Mouse (Mus musculus): ENCODE results near the gene Tigd3.
"Not testable (repeated sequence)": the region's sequence is repeated elsewhere in the genome, so short reads cannot be mapped to it uniquely, and the experiment has no call there.

Gene Tigd3

DNA sequence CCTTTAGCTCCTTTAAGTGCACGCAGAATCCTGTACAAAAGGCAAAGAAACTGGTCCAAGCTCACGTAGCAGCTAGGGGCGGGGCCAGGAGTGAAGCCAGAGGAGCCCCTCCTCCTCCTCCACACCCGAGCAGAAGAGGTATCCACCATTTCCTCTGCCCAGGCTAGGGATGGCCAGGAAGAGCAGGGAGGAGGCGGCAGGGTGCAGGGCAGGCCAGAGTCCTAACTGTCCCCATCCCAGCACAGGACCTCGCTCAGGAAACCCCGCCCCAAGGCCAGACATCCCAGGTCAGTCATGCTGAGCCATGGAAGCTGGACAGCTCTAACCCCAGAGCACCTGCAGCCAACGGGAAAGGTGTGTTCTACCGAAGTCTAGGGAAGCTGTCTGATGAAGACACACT is 27.8 kb upstream of the Tigd3 start:
- DNase-seq, result no peak

DNA sequence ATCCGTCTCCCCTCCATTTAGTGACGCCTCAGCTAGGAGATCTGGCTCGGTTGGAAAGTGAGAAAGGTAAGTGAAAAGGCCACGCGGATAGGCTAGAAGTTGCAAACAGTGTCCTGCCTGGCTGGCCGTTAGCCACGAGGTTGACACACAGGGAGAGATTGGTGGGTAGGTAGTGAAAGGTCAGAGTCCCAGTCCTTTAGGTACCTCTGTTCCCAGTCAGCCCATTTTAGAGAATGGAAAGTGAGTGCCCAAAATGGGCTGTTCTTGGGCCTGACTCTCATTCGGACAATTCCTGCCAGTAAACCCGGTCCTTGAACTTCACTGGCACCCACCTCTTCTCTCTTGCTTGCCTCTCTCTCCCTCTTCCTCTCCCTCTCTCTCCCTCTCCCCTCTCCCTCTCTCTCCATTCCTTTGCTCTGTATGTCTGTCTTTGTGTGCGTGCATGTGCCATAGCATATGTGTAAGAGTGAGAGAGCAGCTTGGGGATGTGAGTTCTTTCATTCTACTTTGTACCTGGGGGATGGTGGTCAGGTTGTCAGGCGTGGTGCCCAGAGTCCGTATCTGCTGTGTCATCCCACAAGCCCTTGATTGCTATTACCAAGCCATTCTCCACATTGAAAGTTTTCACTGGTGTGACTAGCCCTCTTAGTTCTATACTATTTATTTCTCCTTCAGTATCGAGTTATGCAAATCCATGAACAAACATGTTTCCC is 19.2 kb upstream of the Tigd3 start, which contains the start of gene Dpf2:
TSS of gene Dpf2 (minus strand) at position 4 of the 713 bp plus-strand sequence.
- no peak for DNase-seq

- peak; percentile 99 for DNase-seq
These were observed 18.4 kb upstream of the Tigd3 start for GRCm38 (mm10) chr19:5912103-5913006.

- no peak for DNase-seq
These were observed 17.6 kb upstream of the Tigd3 start for GRCm38 (mm10) chr19:5911430-5912102.

- DNase-seq, result peak; percentile 91
These were observed 16.3 kb upstream of the Tigd3 start for GRCm38 (mm10) chr19:5910221-5910620.

- DNase-seq, result no peak
These were observed 13.3 kb upstream of the Tigd3 start for GRCm38 (mm10) chr19:5907275-5907674.

DNA sequence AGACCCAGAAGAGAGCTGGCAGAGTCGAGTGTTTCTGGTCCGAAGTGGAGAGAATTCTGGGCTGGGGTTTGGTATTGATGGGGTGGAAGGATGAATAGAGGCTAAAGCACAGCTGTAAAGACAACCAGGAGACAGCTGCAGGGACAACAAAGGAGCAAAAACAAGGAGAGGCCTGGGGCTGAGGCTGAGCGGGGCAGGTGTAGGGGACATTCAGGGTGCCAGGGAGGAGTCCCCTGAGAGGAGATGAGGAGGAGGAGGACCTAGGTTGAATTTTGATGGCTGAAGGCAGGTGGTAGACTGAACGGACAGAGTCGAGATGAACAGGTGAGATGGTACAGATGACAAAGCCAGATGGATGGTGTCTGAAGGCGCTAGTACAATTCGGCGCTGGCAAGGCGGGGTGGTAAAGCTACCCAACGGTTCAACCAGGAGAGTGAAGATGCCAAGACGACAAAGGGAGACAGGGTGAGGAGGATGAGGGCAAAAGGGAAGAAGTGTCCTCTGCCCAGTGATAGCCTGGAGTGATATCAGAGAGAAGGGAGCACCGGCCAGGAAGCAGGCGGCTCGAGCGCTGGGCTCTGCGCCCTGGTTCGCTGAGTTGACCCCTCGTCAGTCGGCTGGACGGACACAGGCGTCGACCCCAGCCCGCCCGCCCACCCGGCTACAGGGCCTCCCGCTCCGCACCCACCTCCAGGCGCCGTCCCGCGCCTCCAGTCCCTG is 507 bp downstream of the Tigd3 start:
- DNase-seq, result no peak

DNA sequence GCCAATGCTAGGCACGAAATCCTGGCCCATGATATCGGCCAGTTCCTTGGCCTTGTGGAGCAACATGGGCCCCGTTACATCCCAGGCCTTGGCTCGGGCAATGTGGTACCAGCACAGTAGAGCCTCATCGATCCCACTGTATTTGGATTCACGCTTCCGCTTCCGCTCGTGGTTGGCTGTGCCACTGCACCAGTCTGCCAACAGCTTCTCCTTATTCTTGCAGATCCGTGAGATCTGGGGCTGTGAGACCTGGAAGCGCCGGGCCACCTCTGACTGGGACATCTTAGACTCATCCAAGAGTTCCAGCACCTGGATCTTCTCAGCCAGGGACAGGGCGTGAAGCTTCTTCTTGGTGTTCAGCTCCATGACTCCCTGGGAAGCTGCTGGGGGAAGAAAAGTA is 1.2 kb downstream of the Tigd3 start:
- no peak for DNase-seq

DNA sequence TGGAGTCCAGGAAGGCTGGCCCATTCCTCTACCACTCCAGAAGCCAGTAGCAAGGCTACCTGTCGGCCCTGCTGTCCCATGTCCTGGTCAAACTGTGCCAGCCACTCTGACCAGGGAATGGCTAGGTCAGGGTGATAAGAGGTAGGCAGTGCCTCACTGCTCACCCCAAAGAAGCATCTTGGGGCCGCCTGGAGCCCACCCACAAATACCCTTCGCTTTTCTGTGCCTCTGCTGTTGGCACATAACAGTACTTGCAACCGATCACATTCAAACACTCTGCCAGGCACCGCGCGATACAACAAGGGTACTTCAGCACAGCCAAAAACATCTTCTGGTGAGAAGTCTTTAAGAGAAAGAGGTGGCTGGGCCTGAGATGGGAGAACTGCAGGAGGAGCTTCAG is 1.7 kb downstream of the Tigd3 start:
- DNase-seq, result no peak

DNA sequence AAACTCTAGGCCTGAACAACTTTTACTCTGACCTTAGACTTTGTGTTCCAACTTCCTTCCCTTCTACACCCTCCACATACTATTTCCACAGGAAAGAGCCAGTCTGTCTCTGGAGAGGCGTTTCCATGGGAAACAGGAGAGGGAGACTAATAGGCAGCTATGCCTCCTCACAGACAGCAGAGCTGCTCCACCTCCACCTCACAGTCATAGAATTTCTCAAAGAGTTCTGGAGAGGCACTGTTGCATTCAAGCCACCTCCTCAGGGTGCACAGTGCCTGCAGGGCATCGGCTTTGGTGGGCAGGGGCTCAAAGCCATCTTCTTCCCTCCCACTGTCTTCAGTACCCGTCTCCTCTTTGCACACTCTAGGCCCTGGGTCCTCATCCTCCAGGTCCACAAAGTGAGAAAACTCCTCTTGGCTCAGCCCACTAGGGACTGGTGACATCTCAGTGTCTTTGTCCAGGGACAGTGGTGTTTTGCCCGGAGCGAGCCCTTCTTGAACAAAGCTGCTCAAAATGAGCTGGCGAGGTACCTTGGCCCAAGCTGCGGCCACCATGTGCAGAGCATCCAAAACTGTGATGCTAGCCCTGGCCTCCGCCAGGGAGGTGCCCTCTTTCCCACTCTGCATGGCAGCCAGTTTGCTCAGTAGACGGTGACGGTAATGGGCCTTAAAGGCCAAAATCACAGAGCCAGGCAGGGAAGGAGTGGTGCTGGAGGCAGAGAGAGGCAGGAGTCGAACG is 2.3 kb downstream of the Tigd3 start:
- no peak for DNase-seq

GRCm38 (mm10) chr19:5889211-5889610 is 4.7 kb downstream of the Tigd3 start:
- no peak for DNase-seq

DNA sequence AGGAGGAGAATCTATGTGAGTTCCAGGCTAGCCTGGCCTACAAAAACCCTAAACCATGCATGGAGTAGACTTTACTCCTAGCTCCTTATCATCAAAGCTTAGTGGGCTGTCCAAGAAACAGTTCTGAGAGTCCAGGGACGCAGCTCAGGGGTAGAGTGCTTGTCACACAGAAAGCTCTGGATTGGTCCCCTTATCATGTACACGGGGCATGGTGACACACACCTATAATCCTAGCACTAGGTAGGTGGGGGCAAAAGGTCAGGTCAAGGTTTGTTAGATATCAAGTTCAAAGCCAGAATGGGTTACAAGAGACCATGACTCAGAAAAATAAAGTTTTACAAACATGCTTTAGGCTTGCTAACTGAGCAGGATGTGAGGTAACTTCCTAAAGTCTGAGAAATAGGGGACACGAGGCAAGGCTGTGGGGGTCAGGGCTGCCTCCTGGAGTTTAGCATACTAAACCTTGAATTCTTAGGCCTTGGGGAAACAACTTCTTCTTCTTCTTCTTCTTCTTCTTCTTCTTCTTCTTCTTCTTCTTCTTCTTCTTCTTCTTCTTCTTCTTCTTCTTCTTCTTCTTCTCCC is 6.6 kb downstream of the Tigd3 start:
- DNase-seq, result no peak

DNA sequence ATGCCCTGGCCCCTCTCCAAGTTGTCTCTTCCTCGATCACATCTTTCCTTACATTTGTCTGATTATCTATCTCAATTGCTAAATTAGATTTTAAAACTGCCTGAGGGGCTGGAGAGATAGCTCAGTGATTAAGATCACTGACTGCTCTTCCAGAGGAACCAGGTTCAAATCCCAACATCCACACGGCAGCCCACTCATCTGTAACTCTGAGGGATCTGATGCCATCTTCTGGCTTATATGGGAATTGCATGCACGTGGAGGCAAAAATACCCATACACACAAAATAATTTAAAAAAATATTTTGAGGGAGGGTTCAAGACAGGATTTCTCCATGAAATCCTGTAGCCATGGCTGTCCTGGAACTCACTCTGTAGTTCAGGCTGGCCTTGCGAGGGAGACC is 8.1 kb downstream of the Tigd3 start:
- peak; percentile 51 for DNase-seq

GRCm38 (mm10) chr19:5883935-5884334 is 10.0 kb downstream of the Tigd3 start:
- no peak for DNase-seq

DNA sequence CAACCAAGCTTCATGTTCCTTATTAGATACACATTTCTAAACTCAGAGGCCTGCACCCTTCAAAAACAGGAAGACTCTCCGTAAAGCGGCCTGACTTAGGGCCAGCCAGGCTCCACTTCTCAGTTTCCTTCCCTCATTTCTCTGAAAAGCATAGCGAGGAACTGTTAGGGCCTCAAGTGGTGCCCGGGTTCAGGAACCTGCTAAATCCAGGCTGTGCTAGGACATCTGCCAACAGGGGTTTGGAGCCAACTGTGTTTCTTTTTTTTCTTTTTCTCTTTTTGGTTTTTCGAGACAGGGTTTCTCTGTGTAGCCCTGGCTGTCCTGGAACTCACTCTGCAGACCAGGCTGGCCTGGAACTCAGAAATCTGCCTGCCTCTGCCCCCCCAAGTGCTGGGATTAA is 11.9 kb downstream of the Tigd3 start:
- not testable (repeated sequence) for DNase-seq

GRCm38 (mm10) chr19:5881155-5881554 is 12.8 kb downstream of the Tigd3 start:
- no peak for DNase-seq

DNA sequence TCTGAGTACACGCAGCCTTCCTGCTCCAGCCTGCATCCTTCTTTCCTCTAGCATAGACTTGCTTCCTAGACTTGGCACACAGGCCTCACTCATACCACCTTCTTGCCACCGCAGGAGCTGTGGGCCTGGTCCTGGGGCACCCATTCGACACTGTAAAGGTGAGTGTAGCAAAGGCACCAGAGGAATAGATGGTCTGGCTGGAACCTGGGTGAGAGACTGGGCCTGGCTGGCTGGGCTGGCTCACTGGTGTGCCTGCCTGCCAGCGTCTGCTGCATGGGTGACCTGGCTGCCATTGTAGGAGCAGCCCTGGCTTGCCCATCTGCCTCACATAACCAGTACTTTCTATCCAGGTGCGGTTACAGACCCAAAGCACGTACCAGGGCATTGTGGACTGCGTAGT is 14.2 kb downstream of the Tigd3 start:
- no peak for DNase-seq

- DNase-seq, result no peak
These were observed 15.0 kb downstream of the Tigd3 start for GRCm38 (mm10) chr19:5878916-5879315.

DNA sequence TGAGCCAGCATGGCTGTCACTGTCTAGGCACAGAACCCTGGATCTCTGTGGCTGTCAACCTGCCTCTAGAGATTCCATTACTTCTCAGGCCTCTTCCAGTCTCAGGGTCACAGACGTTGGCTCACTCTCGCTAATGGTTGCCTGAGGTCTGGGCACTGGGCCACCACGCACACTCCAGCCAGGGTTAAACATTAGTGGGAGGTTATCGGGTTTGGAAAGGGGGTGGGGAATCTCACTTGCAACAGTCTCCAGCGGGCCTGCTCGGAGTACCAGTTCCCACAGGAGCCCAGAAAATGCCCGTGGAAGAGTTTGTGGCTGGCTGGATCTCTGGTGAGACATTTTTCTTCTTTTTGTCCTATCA is 15.6 kb downstream of the Tigd3 start:
- DNase-seq, result no peak

GRCm38 (mm10) chr19:5877618-5878361 is 16.2 kb downstream of the Tigd3 start, which contains the start of gene Slc25a45:
Gene Slc25a45, plus strand, starts transcription at chr19:5877808.
- DNase-seq, result peak; percentile 71

DNA sequence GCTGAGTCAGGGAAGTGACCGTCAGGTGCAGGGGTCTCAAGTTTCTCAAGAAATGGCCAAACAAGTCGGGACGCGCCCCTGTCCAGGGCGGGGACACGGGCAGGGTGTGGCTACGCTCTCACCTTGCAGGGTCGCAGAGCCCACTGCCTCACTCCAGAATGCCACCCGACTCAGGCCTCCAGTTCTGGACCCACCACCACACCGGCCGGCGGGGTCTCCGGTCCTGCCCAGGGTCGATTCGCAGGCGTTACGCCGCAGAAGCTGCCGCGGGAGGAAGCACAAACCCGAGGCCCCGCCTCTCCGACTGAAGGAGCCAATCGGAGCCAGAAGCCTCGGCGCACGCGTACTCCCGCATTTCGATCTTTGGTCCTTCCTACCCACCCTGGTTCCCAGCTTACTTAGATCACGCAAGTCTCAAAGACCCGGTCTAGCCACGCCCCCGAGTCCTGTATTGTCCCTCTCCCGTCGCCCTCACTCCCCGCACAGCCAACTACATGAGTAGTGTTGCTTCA is 18.9 kb downstream of the Tigd3 start, which contains the start of gene Frmd8:
TSS of gene Frmd8 (minus strand) at position 306 of the 512 bp plus-strand sequence.
- peak; percentile 97 for DNase-seq

Measured in retina, postnatal 1 day (tissue).